Mouse (Mus musculus) lung, postnatal 14 days (tissue): Measurements from ENCODE around the gene Abca7.

Experiments used
- DNase-seq: peaks from one replicate; pipeline ENCODE4 v3.0.0; 2021

The Abca7 gene

DNA sequence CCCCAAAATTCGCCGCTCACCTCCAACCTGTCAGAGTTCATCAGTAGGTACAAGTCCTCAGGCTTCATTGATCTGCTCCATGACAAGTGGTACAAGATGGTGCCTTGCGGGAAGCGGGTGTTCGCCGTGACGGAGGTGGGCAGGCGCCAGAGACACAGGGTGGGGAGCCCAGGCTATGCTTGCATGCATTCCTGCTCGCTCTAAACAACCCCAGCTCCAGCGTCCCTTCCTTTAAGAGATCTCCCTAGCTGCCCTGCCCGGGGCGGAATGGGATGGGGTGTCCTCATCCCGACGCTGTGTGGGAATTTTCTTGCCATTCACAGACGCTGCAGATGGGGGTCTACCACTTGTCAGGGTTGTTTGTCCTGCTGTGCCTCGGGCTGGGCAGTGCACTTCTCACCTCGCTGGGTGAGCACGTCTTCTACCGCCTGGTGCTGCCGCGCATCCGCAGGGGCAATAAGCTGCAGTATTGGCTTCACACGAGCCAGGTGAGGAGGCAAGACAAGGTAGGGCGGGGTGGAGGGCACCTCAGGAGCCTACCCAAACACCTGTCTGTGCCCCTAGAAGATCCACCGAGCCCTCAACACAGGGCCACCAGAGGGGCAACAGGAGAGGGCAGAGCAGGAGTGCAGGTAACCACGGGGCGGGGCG lies 20.1 kb upstream of the Abca7 start:
- no peak for DNase-seq

DNA sequence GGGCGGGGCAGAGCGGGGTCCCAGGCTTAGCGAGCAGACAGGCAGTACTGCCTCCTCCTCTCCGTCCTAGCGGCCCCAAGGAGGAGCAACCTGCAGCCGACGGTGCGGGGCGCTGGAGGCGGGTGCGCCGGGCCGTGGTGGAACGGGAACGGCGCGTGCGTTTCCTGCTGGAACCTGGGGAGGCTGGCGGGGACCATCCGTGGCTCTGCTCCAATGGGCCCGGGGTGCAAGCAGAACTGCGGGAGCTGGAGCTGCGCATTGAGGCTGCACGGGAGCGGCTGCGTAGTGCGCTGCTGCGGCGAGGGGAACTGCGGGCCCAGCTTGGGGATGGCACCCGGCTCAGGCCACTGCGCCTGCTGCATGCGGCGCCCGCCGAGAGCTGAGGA lies 19.6 kb upstream of the Abca7 start:
- DNase-seq = no peak

DNA sequence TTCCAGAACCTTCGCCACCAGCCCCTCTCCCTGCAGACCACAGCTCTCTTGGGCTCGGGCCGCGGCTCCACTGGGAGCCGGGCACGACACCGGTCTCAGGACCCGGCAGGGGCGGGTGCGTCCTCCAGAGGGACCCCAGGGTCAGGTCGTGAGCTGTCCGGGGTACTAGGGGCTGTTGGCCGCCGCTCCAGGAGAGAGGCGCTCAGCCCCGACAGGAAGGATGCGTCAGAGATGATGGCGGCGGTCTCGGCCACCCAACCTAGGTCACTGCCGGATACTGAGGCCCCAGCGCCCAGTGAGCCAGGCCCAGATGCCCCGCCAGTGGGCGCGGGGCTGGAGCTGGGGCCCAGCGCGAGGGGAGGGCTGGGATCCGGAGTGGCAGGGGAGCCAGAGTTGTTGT lies 19.0 kb upstream of the Abca7 start:
- DNase-seq = no peak

- no peak for DNase-seq
These were observed 18.2 kb upstream of the Abca7 start for GRCm38 (mm10) chr10:79978061-79978460.

DNA sequence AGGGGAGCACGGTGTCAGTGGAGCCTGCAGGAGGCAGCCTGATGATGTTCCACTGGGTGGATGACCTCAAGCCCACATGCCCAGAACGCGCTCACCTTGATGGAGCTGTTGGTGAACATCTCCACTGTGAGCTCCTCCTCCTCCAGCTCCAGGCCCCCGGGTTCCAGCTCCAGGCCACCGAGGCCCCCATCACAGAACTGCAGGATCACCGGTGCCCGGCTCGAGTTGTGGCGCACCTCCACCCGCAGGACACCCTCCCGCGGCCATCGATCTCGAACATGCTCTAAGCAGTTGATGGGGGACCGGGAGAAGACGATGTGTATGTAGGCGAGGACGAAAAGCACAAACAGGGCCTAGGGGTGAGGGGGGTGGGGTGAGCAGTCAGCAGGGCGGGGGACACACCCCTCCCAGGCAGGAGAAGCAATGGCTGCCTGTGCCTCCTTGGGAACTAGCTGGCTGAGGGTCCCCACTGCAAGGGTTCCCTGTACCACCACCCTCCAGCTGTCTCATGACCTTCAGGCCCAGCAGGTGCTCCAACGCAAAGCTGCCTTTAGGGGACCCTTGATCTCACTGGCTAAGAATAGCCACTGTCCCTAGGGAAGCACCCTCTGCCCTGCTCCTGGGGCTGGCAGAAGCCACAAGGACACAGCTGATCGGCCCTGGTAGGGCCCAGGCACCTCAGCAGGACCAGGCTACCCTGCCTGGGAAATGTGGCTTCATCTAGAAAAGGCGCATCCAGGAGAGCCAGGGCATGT lies 16.7 kb upstream of the Abca7 start:
- DNase-seq = no peak

DNA sequence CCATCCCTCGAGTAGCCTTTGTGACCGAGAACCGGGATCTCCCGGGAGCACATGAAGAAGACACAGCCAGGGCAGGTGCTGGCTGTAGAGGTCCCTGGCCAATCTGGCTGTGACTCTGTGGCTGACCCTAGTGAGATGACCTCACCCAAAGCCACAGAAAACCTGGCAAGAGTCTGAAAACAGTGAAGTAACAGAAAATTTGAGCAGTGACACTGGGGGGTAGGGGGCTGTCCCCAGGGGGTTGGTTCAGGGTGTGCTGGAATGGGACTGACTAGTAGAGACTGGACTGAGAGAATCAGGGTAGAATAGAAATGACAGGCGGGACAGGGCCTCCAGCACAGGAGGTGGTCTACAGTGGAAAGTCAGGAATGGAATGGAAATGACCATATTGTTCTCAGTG lies 13.1 kb upstream of the Abca7 start:
- DNase-seq = no peak

DNA sequence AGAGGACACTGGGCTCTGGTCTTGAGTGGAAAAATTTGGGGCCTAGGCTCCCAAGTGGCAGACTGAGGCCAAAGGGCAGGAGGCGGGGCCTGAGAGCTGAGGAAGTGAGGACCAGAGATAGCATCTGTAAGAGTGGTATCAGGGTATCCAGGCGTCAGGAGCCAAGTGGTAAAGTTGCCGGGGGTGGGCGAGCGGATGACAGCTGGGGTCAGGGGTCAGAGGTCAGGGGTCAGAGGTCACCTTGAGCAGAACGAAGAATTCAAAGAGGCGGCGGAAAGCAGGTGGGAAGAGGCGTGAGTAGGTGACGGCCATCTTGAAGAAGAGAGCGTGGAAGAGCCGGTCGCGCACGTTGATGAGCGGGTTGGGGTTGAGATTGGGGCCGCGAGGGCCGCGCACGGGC lies 12.6 kb upstream of the Abca7 start:
- peak; percentile 56 for DNase-seq

DNA sequence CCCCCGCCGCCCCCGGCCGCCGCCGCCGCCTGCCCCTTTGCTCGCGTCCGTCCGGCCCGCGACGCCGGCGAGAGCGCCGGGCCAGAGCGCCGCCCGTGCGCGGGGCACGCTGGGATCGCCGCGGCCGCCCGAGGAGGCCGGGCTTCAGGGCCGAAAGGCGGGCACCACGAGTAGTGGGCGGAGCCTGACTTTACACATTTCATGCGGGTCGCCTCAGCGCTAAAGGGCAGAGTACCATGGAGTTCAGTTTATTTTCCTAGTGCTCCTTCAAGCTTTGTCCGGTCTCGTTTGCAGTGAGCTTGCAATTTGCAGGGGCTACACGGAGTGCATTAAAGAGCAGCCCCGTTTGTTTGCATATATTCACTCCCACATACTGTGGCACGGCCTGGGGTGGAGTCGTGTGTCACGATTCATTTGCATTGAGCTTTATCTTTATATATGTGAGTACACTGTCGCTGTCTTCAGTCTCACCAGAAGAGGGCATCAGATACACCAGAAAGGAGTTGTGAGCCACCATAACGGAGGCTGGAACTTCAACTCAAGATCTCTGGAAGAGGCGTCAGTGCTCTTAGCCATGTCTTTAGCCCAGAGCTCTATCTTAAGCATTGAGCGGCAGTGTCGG lies 12.0 kb upstream of the Abca7 start, which contains the start of gene Tmem259:
TSS of gene Tmem259 (minus strand) at position 136 of the 622 bp plus-strand sequence.
- peak; percentile 89 for DNase-seq

- DNase-seq = peak; percentile 94
These were observed 11.4 kb upstream of the Abca7 start for GRCm38 (mm10) chr10:79984871-79985270.

DNA sequence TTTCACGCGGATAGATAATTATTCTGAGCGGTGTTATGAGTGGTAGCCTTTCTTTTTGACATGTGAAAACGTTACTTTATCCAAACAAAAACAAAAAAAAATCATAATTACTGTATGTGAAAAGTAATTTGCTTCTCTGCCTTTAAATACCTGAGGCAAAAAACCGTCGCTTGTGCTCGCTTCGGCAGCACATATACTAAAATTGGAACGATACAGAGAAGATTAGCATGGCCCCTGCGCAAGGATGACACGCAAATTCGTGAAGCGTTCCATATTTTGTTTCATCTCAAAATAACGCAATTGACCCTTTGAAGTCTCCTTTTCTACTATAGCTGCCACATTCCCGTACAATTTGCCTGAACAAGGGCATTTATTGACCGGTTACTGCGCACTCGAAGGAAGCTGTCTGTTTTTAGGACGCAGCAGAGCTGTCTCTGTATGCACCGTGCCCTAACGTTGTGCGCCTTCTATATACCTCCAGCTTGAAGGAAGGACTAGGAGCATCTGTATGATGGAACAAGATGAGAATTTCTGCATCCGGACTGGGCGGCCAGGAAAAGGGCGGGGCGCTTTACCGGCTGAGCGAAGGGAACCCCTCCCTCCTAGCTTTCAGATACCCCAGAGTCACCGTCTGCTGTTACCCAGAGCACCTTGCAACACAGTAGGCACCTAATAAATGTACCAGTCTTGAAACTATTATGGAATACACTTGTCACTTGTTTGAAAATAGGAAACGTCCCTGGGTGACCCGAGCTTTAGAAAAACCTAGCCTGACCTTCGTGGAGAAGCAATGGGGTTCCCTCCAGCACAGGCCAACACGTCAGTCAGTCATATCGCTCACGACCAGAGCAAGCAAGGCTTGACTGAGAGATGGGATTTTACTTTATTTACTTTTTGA lies 10.7 kb upstream of the Abca7 start:
- peak; percentile 66 for DNase-seq

- peak; percentile 73 for DNase-seq
These were observed 9.9 kb upstream of the Abca7 start for GRCm38 (mm10) chr10:79986232-79986878.

GRCm38 (mm10) chr10:79986963-79987362 lies 9.3 kb upstream of the Abca7 start:
- peak; percentile 95 for DNase-seq

- peak; percentile 28 for DNase-seq
These were observed 8.4 kb upstream of the Abca7 start for GRCm38 (mm10) chr10:79987771-79988505.

- peak; percentile 79 for DNase-seq
These were observed 7.6 kb upstream of the Abca7 start, which contains the start of gene Cnn2 for GRCm38 (mm10) chr10:79988506-79989271. Gene Cnn2, plus strand, starts transcription at chr10:79988584.

GRCm38 (mm10) chr10:79989272-79989786 lies 7.0 kb upstream of the Abca7 start:
- no peak for DNase-seq

GRCm38 (mm10) chr10:79989870-79990269 lies 6.4 kb upstream of the Abca7 start:
- peak; percentile 80 for DNase-seq

GRCm38 (mm10) chr10:79991099-79991498 lies 5.2 kb upstream of the Abca7 start:
- no peak for DNase-seq

GRCm38 (mm10) chr10:79991548-79991947 lies 4.7 kb upstream of the Abca7 start:
- no peak for DNase-seq

DNA sequence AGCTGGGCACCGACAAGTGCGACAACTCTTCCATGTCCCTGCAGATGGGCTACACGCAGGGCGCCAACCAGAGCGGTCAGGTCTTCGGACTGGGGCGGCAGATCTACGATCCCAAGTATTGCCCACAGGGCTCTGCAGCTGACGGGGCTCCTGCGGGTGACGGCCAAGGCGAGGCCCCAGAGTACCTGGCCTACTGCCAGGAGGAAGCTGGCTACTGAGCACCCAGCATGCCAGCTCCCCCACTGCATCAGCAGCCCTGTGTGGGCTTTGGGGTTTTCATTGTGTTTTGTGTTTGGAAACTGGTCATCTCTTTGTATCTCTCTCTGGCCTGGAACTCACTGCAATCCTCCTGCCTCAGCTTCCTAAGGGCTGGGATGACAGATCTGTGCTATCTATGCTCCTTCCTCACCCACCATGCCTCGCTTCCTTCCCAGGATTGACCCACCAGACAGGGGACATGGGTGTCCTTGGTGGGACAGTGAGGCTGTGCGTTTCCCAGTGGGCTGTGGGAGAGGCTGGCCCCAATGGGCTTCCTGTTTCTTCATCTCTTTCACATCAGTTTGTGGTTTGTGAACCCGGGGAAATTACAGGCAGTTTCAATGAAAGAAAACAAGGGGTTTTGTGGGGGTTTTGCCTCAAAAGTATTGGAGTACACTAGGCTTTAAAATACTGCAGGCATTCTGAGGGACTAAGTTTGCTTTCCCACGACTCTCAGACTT lies 1.7 kb upstream of the Abca7 start:
- DNase-seq = peak; percentile 65

GRCm38 (mm10) chr10:79995636-79996035 lies 658 bp upstream of the Abca7 start:
- DNase-seq = no peak
